ENCODE assay signal across 11 mouse cellular contexts in the genomic region with DNA sequence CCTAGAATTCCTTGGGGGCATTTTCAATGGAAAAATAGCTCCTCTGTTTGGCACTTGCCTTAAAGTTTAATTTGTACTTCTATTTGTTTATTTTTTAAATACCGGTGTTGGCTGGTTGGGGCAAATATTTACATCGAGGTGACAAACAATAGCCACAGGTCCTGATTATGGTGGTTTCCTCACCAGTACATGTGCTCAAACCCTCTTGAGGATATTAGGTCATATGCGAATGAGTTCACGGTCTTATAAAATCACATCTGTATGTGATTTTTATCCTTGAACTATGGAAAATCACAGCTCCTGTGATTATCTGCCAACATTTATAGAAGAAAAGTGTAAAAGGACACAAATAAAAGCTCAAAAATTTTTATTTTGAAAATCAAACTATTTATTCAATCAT. TPM values are rescaled to one million over a fixed set of nuclear protein-coding genes. Genes with fewer than 3 reads are reported as not detected.
A peak's percentile ranks its signal among the peaks of the same experiment; 100 is the strongest.
DNase-seq lines count a peak whose midpoint lies in the region; ATAC-seq and TF ChIP-seq lines count a peak whose summit lies in the region.
"Had no signal": no experiment of that assay in that cellular context is flagged by ENCODE, and none has a peak within 500 bp of the region (broad histone marks: within the 10 kb centered on the region; RNA-seq: fewer than 3 reads in every experiment).

No protein-coding gene starts in this region.

- H3K36me3 ChIP-seq in heart, postnatal 0 days (replicated peaks; ENCODE audit: control insufficient read depth, insufficient read depth, low read length), result no peaks in the 10 kb centered on the region
- H3K36me3 ChIP-seq in lung, embryonic 15.5 days, result no peaks in the 10 kb centered on the region
- H3K36me3 ChIP-seq in embryonic facial prominence, embryonic 15.5 days, result no peaks in the 10 kb centered on the region
- H3K36me3 ChIP-seq: midbrain, embryonic 13.5 days had no signal

- no peak for TF ChIP-seq EP300 in heart, postnatal 0 days (IDR thresholded peaks at IDR 0.05; ENCODE audit: low read depth)

- no peak for ATAC-seq in heart, postnatal 0 days (ENCODE audit: insufficient read depth, low read depth)
- no peak for ATAC-seq in lung, embryonic 15.5 days (ENCODE audit: borderline replicate concordance, extremely low read depth, low FRiP score, low TSS enrichment)
- ATAC-seq in embryonic facial prominence, embryonic 15.5 days (ENCODE audit: insufficient number of reproducible peaks, low FRiP score, low TSS enrichment, low read depth), result no peak

- no peaks in the 10 kb centered on the region for H3K9me3 ChIP-seq in heart, postnatal 0 days (replicated peaks; ENCODE audit: control insufficient read depth, low read length)
- no peaks in the 10 kb centered on the region for H3K9me3 ChIP-seq in lung, embryonic 15.5 days
- no peaks in the 10 kb centered on the region for H3K9me3 ChIP-seq in embryonic facial prominence, embryonic 15.5 days (replicated peaks)
- H3K9me3 ChIP-seq: midbrain, embryonic 13.5 days had no signal

- no peak overlapping the region for H3K9ac ChIP-seq in heart, postnatal 0 days (replicated peaks; ENCODE audit: low read depth, low read length)
- H3K9ac ChIP-seq in lung, embryonic 15.5 days, result no peak overlapping the region
- H3K9ac ChIP-seq in embryonic facial prominence, embryonic 15.5 days, result no peak overlapping the region
- H3K9ac ChIP-seq: forebrain, postnatal 0 days; midbrain, embryonic 13.5 days had no signal

- TF ChIP-seq CTCF in heart, postnatal 0 days (IDR thresholded peaks at IDR 0.05; ENCODE audit: low read depth), result no peak

- no peak overlapping the region for H3K4me3 ChIP-seq in heart, postnatal 0 days (ENCODE audit: low read depth, low read length)
- H3K4me3 ChIP-seq in lung, embryonic 15.5 days, result no peak overlapping the region
- H3K4me3 ChIP-seq in embryonic facial prominence, embryonic 15.5 days (replicated peaks), result no peak overlapping the region

- H3K4me1 ChIP-seq in heart, postnatal 0 days (ENCODE audit: control insufficient read depth, insufficient read depth), result no peaks in the 10 kb centered on the region
- peaks cover 8% of the 10 kb centered on the region for H3K4me1 ChIP-seq in lung, embryonic 15.5 days
- H3K4me1 ChIP-seq in embryonic facial prominence, embryonic 15.5 days, result peaks cover 17% of the 10 kb centered on the region; the same call in 1 of the 2 replicates

- 64% methylated on average over 4 of the region's 4 CpGs for WGBS in heart, postnatal 0 days
- WGBS in lung, embryonic 15.5 days, result 46% methylated on average over 4 of the region's 4 CpGs
- WGBS in embryonic facial prominence, embryonic 15.5 days, result 20% methylated on average over 4 of the region's 4 CpGs

- peak overlapping the region; percentile 94 for H3K27ac ChIP-seq in heart, postnatal 0 days (ENCODE audit: low read depth)
- H3K27ac ChIP-seq in lung, embryonic 15.5 days, result peak overlapping the region; percentile 68
- peak overlapping the region; percentile 93 for H3K27ac ChIP-seq in embryonic facial prominence, embryonic 15.5 days (replicated peaks)
- H3K27ac ChIP-seq: midbrain, embryonic 13.5 days had no signal

- no peak for DNase-seq in heart, postnatal 0 days (ENCODE audit: low spot score)
- no peak for DNase-seq in heart, adult 9 months (ENCODE audit: low spot score in 2 of 2)
- no peak for DNase-seq in lung, postnatal 10 days
- DNase-seq in layer of hippocampus, postnatal 36 days, result no peak
- DNase-seq in right cerebral cortex, postnatal 4 days, result no peak
- DNase-seq: thymus, postnatal 4 days had no signal

- H3K4me2 ChIP-seq in heart, postnatal 0 days (ENCODE audit: low read depth, low read length), result no peak overlapping the region
- H3K4me2 ChIP-seq in lung, embryonic 15.5 days, result peak overlapping the region; percentile 77; the same call in 1 of the 2 replicates
- H3K4me2 ChIP-seq in embryonic facial prominence, embryonic 15.5 days (replicated peaks), result peak overlapping the region; percentile 74; the same call in 1 of the 2 replicates

- H3K27me3 ChIP-seq in heart, postnatal 0 days (ENCODE audit: control insufficient read depth, insufficient read depth, low read length), result no peaks in the 10 kb centered on the region
- H3K27me3 ChIP-seq in lung, embryonic 15.5 days, result no peaks in the 10 kb centered on the region
- H3K27me3 ChIP-seq in embryonic facial prominence, embryonic 15.5 days, result no peaks in the 10 kb centered on the region

RNA-seq across cellular contexts. Expression of gene Clec14a, which starts 0.4 kb away (rescaled TPM):
- total RNA-seq in heart, postnatal 0 days (2014; rRNA removed; ENCODE audit: low replicate concordance), result 30.8 and 34.3 TPM in 2 replicates
- 16.0 and 16.1 TPM in 2 replicates for polyA plus RNA-seq in heart, postnatal 0 days (2015; fragmentation: Nextera tagmentation; extraction: Ambion mirVana)
- 34.0 and 38.6 TPM in 2 replicates for polyA plus RNA-seq in lung, embryonic 15.5 days (2015; fragmentation: Nextera tagmentation; extraction: Ambion mirVana)
- polyA plus RNA-seq in embryonic facial prominence, embryonic 15.5 days (2015; fragmentation: Nextera tagmentation; extraction: Ambion mirVana), result 13.9 and 15.0 TPM in 2 replicates
- 1 to 10 TPM; 2.0 to 2.5 TPM for total RNA-seq in layer of hippocampus, postnatal 36 days (2021)

RNA-seq across cellular contexts. Expression of gene Sstr1, which starts 57.9 kb away (rescaled TPM):
- 2.8 TPM in 1 of 2 replicates, not detected in the other for total RNA-seq in heart, postnatal 0 days (2014; rRNA removed; ENCODE audit: low replicate concordance)
- polyA plus RNA-seq in heart, postnatal 0 days (2015; fragmentation: Nextera tagmentation; extraction: Ambion mirVana), result 0.11 TPM in 1 of 2 replicates, not detected in the other
- polyA plus RNA-seq in lung, embryonic 15.5 days (2015; fragmentation: Nextera tagmentation; extraction: Ambion mirVana), result 0.30 and 0.32 TPM in 2 replicates
- polyA plus RNA-seq in embryonic facial prominence, embryonic 15.5 days (2015; fragmentation: Nextera tagmentation; extraction: Ambion mirVana), result 0.89 and 0.95 TPM in 2 replicates
- 10 to 100 TPM; 26.5 to 30.0 TPM for total RNA-seq in layer of hippocampus, postnatal 36 days (2021)
- total RNA-seq: adrenal gland, adult 2 months had no signal
